Mouse (Mus musculus): Measurements from ENCODE around the gene Ctns. TPM values are rescaled to one million over a fixed set of nuclear protein-coding genes. Genes with fewer than 3 reads are reported as not detected.
A peak's percentile ranks its signal among the peaks of the same experiment; 100 is the strongest.

Ctns gene
- total and polyA plus RNA-seq, 2 experiments from 2014 or later, result 10.3 to 17.0 TPM

DNA sequence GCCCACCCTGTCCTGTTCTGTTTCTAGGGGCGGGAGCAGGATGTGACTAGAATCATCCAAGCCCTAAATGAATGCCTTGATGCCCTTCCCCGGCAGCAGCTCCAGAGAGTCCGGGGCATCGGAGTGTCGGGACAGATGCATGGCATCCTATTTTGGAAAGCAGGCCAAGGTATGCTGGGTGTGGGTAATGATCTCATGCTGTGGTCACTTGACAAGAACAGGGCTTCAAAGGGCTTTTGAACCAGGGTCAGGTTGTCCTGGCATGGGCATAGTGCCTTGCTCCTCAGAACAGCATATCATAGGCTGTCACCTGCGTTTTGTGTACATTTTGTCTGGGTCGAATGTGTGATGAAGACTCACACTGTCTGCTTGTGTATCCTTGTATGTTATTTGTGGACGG lies 5.1 kb upstream of the Ctns start:
- 77% methylated on average over 8 of the region's 8 CpGs for WGBS
- Histone ChIP-seq H3K4me2 (ENCODE audit: low read depth, low read length) (no peak overlapping the region), H3K36me3 (replicated peaks; ENCODE audit: control insufficient read depth, insufficient read depth, low read length) (no peaks in the 10 kb centered on the region), H3K9me3 (replicated peaks; ENCODE audit: control insufficient read depth, low read length) (0 out of 2 replicates have a peak, but pooled peaks cover 3% of the 10 kb centered on the region), H3K27me3 (ENCODE audit: control insufficient read depth, insufficient read depth, low read length) (no peaks in the 10 kb centered on the region), H3K9ac (replicated peaks; ENCODE audit: low read depth, low read length) (no peak overlapping the region), H3K4me3 (ENCODE audit: low read depth, low read length) (no peak overlapping the region), H3K4me1 (ENCODE audit: control insufficient read depth, insufficient read depth) (no peaks in the 10 kb centered on the region; the same call in 1 of the 2 replicates), H3K27ac (ENCODE audit: low read depth) (no peak overlapping the region)
- DNase-seq (ENCODE audit: low spot score) (no peak), ATAC-seq (ENCODE audit: insufficient read depth, low read depth) (no peak)
- TF ChIP-seq CTCF (IDR thresholded peaks at IDR 0.05; ENCODE audit: low read depth) (no peak), EP300 (IDR thresholded peaks at IDR 0.05; ENCODE audit: low read depth) (no peak)

DNA sequence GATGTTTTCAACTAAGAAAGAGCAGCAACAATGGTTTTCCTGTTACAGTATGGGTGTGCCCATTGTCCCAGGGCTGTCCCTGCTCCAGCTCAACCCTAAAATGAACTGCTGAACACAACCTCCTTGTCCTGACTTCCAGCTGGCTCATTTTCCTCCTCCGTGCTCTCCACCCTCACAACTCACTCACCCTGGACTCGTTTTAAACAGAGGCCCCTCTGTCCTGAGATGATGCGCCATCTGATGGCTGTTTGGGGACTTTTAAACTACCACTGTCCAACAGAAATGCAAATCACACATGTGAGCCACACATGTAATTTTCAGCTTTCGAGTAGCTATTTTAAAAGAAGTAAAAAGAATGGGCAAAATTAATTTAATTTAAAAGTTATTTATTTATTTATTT lies 2.8 kb upstream of the Ctns start:
- H3K4me1 ChIP-seq (ENCODE audit: control insufficient read depth, insufficient read depth), result peaks cover 8% of the 10 kb centered on the region; the same call in 1 of the 2 replicates
- ATAC-seq (ENCODE audit: insufficient read depth, low read depth), result no peak
- TF ChIP-seq CTCF (IDR thresholded peaks at IDR 0.05; ENCODE audit: low read depth) (peak; percentile 40), EP300 (IDR thresholded peaks at IDR 0.05; ENCODE audit: low read depth) (no peak)
- no peaks in the 10 kb centered on the region for H3K36me3 ChIP-seq (replicated peaks; ENCODE audit: control insufficient read depth, insufficient read depth, low read length)
- no peaks in the 10 kb centered on the region for H3K9me3 ChIP-seq (replicated peaks; ENCODE audit: control insufficient read depth, low read length)
- no peaks in the 10 kb centered on the region for H3K27me3 ChIP-seq (ENCODE audit: control insufficient read depth, insufficient read depth, low read length)
- no peak overlapping the region for H3K4me2 ChIP-seq (ENCODE audit: low read depth, low read length)
- no peak overlapping the region for H3K4me3 ChIP-seq (ENCODE audit: low read depth, low read length)
- WGBS, result 31% methylated on average over 4 of the region's 4 CpGs
- H3K9ac ChIP-seq (replicated peaks; ENCODE audit: low read depth, low read length), result no peak overlapping the region
- H3K27ac ChIP-seq (ENCODE audit: low read depth), result no peak overlapping the region
- DNase-seq (ENCODE audit: low spot score), result peak; percentile 32

DNA sequence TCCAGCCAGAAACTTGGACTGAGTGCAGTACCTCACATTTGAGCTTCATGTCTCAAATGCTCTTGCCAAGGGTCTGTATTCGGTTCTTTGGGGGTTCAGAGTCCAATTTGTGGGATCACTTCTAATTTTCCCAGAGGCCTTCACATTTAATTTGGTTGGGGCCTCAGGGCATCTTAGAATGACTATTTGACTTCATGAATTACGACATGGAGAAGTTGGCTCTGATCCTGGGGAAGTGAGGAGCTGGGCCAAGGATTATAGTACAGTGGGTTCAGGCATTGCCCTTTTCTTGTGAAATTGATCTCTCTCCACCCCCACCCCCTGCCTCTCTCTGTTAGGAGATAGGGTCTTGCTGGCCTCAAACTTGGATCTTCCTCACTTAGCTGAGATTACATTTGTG lies 2.2 kb upstream of the Ctns start:
- Histone ChIP-seq H3K36me3 (replicated peaks; ENCODE audit: control insufficient read depth, insufficient read depth, low read length) (no peaks in the 10 kb centered on the region), H3K9me3 (replicated peaks; ENCODE audit: control insufficient read depth, low read length) (no peaks in the 10 kb centered on the region), H3K9ac (replicated peaks; ENCODE audit: low read depth, low read length) (no peak overlapping the region), H3K27me3 (ENCODE audit: control insufficient read depth, insufficient read depth, low read length) (no peaks in the 10 kb centered on the region), H3K4me3 (ENCODE audit: low read depth, low read length) (no peak overlapping the region), H3K4me2 (ENCODE audit: low read depth, low read length) (no peak overlapping the region), H3K27ac (ENCODE audit: low read depth) (no peak overlapping the region), H3K4me1 (ENCODE audit: control insufficient read depth, insufficient read depth) (peaks cover 8% of the 10 kb centered on the region; the same call in 1 of the 2 replicates)
- no peak for ATAC-seq (ENCODE audit: insufficient read depth, low read depth)
- WGBS, result 83% methylated on average over 2 of the region's 2 CpGs
- DNase-seq (ENCODE audit: low spot score), result no peak
- TF ChIP-seq CTCF (IDR thresholded peaks at IDR 0.05; ENCODE audit: low read depth), result no peak
- no peak for TF ChIP-seq EP300 (IDR thresholded peaks at IDR 0.05; ENCODE audit: low read depth)

DNA sequence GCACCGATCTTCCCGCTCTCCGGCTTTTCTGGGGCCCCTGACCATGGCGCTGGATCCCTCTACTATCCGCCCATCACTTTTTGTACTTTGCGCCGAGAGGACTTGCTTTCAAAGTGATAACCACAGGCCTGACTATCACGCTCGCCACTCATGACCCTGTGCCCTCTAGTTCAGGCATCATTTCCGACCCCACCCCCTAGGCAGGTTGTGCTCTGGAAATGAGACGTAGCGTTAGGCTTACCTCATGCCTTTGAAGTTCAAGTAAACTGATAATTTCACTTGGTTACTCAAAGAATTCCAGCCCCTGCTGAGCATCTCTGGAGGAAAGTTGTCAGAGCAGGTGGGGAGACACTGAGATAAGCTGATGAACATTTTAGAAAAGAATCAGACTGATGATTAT lies 1.0 kb upstream of the Ctns start:
- peak overlapping the region; percentile 67 for H3K4me3 ChIP-seq (ENCODE audit: low read depth, low read length)
- no peak for DNase-seq (ENCODE audit: low spot score)
- H3K4me2 ChIP-seq (ENCODE audit: low read depth, low read length), result peak overlapping the region; percentile 84
- peaks cover 7% of the 10 kb centered on the region; the same call in 1 of the 2 replicates for H3K36me3 ChIP-seq (replicated peaks; ENCODE audit: control insufficient read depth, insufficient read depth, low read length)
- peak overlapping the region; percentile 62 for H3K9ac ChIP-seq (replicated peaks; ENCODE audit: low read depth, low read length)
- TF ChIP-seq CTCF (IDR thresholded peaks at IDR 0.05; ENCODE audit: low read depth) (no peak), EP300 (IDR thresholded peaks at IDR 0.05; ENCODE audit: low read depth) (no peak)
- 2% methylated on average over 12 of the region's 12 CpGs for WGBS
- no peak for ATAC-seq (ENCODE audit: insufficient read depth, low read depth)
- peaks cover 8% of the 10 kb centered on the region; the same call in 1 of the 2 replicates for H3K4me1 ChIP-seq (ENCODE audit: control insufficient read depth, insufficient read depth)
- H3K9me3 ChIP-seq (replicated peaks; ENCODE audit: control insufficient read depth, low read length), result no peaks in the 10 kb centered on the region
- no peak overlapping the region for H3K27ac ChIP-seq (ENCODE audit: low read depth)
- H3K27me3 ChIP-seq (ENCODE audit: control insufficient read depth, insufficient read depth, low read length), result no peaks in the 10 kb centered on the region

DNA sequence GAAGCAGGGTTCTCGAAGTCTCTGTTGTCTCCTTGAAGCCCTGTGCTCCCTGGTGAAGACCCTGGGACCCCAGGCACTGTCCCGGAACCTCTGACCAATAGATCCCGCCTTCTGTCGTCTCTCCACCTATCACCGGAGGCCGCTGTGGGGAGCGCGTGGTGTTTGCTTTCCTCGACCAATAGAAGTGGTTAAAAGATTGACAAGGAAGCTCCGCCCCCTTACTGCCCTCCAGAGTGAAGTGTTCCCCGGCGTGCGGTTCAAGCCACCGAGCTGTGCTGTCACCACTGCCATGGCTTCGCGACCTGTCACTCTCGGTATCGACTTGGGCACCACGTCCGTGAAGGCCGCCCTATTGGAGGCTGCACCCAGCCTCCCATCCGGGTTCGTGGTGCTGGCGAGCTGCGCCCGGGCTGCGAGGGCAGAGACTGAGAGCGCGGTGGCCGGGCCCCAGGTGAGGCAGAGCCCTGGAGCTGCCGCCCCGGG lies 429 bp upstream of the Ctns start, which contains the start of gene Shpk:
Shpk (plus strand) TSS at position 231 of the 483 bp plus-strand sequence.
- Histone ChIP-seq H3K36me3 (replicated peaks; ENCODE audit: control insufficient read depth, insufficient read depth, low read length) (peaks cover 7% of the 10 kb centered on the region; the same call in 1 of the 2 replicates), H3K4me2 (ENCODE audit: low read depth, low read length) (peak within 1 kb of the TSS; percentile 84), H3K4me1 (ENCODE audit: control insufficient read depth, insufficient read depth) (peaks cover 8% of the 10 kb centered on the region; the same call in 1 of the 2 replicates), H3K4me3 (ENCODE audit: low read depth, low read length) (peak within 1 kb of the TSS; percentile 67), H3K27me3 (ENCODE audit: control insufficient read depth, insufficient read depth, low read length) (no peaks in the 10 kb centered on the region), H3K27ac (ENCODE audit: low read depth) (peak within 1 kb of the TSS; percentile 54), H3K9me3 (replicated peaks; ENCODE audit: control insufficient read depth, low read length) (no peaks in the 10 kb centered on the region), H3K9ac (replicated peaks; ENCODE audit: low read depth, low read length) (peak within 1 kb of the TSS; percentile 62)
- TF ChIP-seq CTCF (IDR thresholded peaks at IDR 0.05; ENCODE audit: low read depth) (no peak), EP300 (IDR thresholded peaks at IDR 0.05; ENCODE audit: low read depth) (no peak)
- peak; percentile 97 for ATAC-seq (ENCODE audit: insufficient read depth, low read depth)
- WGBS, result under 1% methylated on average over 32 of the region's 32 CpGs
- peak; percentile 99 for DNase-seq (ENCODE audit: low spot score)

DNA sequence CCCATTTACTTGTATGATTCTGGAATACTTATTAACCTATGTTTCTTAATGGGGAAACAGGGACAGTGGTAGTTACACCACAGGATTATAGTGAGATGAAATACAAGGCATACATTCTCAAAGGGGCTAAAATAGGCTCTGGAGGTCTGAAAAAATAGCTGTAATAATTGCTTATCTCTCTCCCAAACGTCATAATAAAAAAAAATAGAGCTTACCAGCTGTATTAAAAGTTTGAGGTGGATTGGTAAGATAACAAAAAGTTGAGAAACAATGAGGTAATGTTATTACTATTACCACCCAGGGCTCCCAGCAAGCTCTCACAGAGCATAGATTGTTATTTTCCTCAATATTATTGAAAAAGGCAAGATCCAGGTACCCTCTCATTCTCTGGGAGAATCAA lies 652 bp downstream of the Ctns start:
- peak overlapping the region; percentile 62; the same call in 1 of the 2 replicates for H3K9ac ChIP-seq (replicated peaks; ENCODE audit: low read depth, low read length)
- H3K4me2 ChIP-seq (ENCODE audit: low read depth, low read length), result peak overlapping the region; percentile 84
- no peaks in the 10 kb centered on the region for H3K9me3 ChIP-seq (replicated peaks; ENCODE audit: control insufficient read depth, low read length)
- 0% methylated on average over 1 of the region's 1 CpGs for WGBS
- H3K4me3 ChIP-seq (ENCODE audit: low read depth, low read length), result peak overlapping the region; percentile 67
- DNase-seq (ENCODE audit: low spot score) (no peak), ATAC-seq (ENCODE audit: insufficient read depth, low read depth) (no peak)
- no peaks in the 10 kb centered on the region for H3K27me3 ChIP-seq (ENCODE audit: control insufficient read depth, insufficient read depth, low read length)
- H3K36me3 ChIP-seq (replicated peaks; ENCODE audit: control insufficient read depth, insufficient read depth, low read length), result peaks cover 7% of the 10 kb centered on the region; the same call in 1 of the 2 replicates
- H3K4me1 ChIP-seq (ENCODE audit: control insufficient read depth, insufficient read depth), result peaks cover 8% of the 10 kb centered on the region; the same call in 1 of the 2 replicates
- no peak overlapping the region for H3K27ac ChIP-seq (ENCODE audit: low read depth)
- no peak for TF ChIP-seq CTCF (IDR thresholded peaks at IDR 0.05; ENCODE audit: low read depth)

Measured in heart, postnatal 0 days (tissue).